Mouse (Mus musculus) telencephalon, adult 2 months (tissue): Measurements from ENCODE around the gene Cdhr4.
"Not testable (repeated sequence)": the region's sequence is repeated elsewhere in the genome, so short reads cannot be mapped to it uniquely, and the experiment has no call there.

Experiments
- DNase-seq: peaks from one replicate; pipeline ENCODE4 v3.0.0-alpha.2; 2011; ENCODE audit warnings: low read depth, low spot score

Cdhr4 gene

DNA sequence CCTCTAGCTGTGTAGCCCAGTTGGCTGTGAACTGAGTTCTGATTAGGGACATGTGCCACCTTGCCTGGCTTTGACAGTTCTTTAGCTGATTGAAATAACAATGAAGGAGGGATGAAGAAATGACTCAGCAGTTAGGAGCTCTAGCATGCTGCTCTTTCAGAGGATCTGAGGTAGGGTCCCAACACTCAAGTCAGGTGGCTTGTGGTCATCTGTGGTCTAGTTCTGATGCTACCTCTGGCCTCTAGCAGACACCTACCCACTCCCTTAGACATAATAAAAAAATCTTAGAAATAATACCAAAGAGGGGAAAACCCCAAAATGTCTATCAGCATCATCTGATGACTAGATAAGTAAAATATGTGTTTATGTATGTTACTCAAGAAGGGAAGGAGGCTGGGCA, 18.1 kb downstream of the Cdhr4 start:
- no peak for DNase-seq

DNA sequence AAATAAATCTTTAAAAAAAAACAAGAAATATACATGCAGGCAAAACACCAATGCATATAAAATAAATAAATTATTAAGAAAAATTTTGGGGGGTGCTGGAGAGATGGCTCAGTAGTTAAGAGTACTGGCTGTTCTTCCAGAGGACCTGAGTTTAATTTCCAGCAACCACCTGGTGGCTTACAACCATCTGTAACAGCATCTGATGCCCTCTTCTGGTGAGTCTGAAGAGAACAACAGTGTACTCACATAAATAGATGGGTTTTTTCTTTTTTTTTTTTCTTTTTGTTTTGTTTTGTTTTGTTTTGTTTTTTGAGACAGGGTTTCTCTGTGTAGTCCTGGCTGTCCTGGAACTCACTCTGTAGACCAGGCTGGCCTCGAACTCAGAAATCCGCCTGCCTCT, 21.3 kb downstream of the Cdhr4 start:
- DNase-seq, result not testable (repeated sequence)

DNA sequence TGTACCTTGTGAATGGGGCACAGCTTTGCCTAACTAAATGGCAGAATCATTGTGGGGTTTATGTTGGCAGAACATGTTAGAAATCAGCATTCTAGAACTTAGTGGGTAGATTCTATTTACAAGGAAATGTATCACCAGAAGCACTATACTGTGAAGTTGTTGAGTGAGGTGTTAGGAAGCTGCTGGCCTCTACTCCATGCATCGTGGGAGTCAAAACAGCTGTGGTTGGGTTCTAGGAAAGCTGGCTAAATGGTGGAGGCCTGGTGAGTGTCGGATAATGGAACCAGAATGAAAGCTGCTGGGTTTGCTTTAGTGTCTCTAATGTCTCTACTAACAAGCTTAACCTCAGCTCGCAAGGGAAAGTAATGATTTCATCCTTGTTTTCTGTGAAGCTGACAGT, 24.8 kb downstream of the Cdhr4 start:
- peak; percentile 79 for DNase-seq

DNA sequence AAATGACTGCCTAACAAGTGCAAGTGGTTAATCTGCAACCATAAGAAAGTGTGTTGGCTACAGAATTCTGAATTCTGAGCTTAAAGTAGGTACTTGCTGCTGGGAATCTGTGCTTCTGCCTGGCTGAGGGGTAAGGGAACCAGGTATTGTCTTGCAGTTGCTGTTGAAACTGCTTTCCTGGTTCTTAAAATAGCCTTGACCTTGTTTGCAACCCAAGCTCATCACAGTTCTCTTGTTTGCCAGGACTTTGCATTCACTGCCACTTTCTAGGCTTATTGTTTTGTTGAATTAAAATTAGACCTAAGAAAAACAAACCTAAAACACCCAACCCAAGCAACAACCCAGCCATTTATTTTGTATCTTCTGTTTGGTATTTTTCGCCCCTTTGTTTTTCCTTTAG, 28.4 kb downstream of the Cdhr4 start:
- no peak for DNase-seq

DNA sequence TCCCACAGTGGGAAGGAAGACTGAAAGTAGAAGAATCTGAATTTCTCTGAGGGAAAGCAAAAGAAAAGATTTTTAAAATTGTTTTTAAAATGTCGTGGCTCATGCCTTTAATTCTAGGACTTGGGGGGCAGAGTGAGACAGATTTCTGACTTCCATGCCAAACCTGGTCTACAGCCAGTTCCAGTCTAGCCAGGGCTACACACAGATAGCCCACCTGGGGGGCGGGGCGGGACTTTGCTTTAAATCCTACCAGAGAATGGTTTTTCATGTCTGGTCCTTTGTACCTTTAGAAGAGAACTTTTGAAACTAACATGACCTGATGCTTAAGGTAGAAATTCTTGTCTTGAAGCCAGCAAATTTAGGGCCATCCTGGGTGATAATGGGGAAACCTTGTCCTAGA, 30.9 kb downstream of the Cdhr4 start:
- no peak for DNase-seq

DNA sequence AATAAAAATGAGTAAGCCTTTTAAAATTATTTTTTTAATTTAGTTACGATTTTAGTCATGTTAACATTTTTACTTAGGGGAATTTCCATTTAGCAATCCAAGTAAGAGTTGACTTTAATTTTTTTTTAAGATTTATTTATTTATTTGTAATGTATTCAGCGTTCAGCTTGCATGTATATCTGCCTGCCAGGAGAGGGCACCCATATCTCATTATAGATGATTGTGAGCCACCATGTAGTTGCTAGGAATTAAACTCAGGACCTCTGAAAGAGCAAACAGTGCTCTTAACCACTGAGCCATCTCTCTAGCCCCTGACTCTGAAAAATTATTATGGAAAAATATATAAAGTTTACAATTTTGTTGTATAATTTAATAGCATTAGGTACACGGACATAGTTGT, 34.3 kb downstream of the Cdhr4 start:
- DNase-seq, result no peak

DNA sequence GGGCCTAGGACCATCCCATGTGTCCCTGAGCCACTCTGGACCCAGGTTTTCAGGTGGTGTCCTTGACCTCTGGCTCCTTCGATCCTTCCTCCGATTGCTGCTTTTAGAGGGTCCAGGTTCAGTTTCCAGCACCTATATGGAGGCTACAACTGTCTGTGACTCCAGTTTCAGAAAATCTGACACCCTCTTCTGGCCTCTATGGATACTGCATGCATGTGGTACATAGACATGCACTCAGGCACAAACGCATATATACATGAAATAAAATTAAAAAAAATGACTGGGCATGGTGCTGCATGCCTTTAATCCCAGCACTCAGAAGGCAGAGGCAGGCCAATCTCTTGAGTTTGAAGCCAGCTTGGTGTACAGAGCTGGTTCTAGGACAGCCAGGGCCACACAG, 35.6 kb downstream of the Cdhr4 start:
- no peak for DNase-seq

DNA sequence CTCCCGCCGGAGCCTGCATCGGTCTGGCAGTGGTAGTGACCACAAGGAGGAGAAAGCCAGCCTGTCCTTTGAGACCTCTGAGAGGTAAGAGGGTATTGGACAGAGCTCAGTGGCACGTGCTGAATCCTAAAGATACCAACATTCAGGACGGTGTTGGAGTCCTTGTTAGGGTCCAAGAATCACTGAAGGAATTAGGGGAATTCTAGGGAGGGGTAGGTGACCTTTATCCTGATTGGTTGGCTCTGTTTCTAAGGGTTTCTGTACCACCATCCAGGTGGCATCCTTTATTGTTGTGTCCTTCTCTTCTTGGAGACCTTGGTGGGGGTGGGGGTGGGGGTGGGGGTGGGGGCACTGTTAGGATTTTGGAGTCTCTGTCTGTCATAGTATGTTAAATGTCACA, 39.8 kb downstream of the Cdhr4 start:
- no peak for DNase-seq

DNA sequence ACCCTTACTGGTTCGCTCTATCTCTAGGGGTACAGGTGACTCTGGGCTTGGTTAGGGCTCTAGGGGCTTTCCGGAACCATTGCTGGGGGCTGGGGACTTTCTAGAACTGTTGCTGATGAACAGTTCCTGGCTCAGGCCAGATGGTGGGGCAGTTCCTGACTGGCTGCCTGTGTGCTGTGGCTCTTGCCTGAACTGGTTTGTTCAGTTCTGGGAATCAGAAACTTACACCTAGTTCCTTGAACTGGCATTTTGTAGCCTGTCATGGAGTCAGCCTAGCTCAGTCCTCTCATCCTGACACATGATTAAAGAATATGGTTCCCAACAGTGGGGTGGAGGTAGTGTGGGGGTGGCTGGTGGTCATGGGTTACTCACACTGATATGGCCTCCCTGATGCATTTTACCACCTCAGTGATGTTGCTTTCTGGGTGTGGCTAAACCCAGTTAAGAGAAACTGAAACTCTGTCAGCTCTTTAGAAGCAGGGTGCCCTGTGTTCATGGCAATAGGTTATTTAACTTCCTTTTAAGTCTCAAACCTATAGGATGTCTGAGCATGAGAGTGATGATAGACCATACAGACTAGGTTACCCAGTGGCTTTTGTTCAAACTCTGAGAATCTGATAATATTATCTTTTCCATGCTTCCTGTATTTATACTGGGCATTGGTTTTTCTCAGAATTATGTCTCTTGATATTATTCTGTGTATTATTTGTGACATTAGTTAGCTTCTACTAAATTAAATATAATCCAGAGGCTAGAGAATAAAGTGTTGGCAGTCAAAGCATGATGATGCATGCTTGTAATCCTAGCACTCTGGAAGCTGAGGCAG, 43.2 kb downstream of the Cdhr4 start:
- DNase-seq, result no peak

DNA sequence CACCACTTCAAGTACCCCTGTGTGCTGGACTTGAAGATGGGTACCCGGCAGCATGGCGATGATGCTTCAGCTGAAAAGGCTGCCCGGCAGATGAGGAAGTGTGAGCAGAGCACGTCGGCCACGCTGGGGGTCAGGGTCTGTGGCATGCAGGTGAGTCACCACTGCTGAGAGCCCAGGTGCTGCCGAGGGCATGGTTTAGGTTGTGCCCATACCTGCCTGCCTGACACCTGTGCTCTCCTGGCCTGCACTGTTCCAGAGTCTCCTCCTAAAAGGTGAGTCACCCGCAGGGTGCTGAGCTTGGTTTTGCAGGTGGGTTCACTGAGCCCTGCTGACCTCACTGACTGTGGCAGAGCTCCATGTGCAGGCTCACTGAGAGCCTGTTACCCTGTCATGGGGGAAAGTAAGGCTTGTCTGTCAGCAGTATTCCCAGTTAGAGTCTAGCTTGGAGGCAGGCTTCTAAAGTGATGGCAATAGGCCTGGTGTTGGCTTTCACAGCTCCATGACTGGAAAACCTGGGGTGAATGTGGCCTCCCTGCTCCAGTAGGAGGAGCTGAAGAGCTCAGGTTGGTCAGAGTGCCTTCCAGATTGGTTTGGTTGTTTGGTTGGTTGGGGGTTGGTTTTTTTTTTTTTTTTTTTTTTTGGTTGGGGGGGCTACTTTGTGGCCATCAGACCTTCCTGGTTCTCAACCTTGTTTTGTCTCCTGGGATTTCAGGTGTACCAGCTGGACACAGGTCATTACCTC, 52.6 kb downstream of the Cdhr4 start:
- DNase-seq, result no peak

DNA sequence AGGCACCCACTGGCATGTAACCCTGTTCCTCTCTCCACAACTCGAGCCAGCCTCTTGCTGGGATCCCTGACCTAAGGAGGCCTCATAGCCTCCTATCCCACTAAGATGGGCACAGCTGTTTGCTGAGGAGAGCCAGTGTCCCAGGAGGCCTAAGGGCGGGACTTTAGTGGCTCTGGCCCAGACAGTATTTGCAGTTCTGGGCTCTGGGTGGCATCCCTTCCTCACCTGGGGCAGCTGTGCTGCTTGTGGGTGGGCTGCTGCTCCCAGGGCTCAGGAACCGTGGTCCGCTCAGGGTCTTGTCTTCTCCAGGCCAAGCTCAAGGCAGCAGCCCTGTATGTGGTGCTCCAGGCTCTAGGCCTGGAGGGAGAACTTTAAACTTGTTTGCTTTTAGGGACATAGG, 54.3 kb downstream of the Cdhr4 start:
- no peak for DNase-seq

DNA sequence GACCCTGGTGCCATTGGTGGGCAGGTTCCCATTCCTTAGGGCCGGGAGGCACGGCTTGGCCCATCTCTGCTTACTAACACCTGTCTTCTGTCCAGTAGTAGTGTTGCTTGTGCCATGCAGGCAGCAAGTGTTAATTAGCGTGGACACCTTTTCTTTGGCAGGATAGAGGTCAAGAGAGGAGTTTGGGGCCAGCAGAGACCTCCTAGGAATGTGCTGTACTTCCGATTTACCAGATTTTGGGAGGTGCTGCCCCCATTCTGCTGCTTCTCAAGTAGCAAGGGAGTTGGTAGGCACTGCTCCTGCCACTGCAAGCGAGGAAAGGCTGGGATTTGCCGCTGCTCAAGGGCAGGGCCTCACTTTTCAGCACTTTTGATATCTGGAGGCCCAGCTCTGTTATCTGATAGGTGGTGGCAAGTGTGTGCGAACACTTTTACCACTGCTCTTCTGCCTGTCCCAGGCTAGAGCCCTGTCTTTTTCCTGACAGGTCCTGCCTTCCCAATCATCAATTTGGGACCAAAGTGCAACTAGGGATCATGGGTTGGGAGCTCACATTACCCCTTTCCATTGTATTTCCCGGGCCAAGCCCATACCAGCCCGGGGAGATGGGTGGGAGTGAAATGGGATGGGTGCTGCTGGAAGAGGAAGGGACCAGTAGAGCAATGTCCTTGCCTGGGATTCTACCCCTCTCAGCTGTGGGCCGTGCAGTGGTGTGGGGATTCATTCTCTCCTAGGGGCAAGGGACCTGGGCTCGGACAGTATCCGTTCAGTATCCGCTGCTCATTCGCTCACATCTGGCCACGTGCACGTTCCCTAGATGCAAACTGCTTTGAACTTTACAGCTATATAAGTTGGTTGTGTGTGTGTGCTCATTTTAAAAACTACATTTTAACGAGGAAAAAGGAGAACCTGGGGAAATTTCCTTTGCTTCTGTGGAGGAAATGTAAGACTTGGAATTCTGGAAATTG, 55.6 kb downstream of the Cdhr4 start:
- DNase-seq, result no peak

DNA sequence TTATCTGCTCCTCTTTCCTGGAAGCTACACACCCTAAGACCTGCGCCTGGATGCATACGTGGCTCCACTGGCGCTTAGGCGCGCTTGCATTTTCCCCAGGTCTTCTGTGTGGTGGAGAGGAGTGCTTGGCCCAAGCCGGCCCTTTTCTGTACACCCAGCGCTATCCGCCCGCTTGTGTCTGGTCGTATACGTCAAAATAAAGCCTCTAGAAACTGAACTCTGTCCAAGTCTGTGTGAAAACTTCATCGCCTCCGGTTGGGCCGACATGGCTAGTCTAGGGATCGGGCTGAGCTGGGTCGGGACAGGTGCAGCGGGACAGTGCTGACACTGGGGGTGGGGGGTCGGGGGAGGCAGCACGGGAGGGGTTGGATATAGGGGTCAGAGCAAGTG, 56.3 kb downstream of the Cdhr4 start:
- DNase-seq, result no peak

DNA sequence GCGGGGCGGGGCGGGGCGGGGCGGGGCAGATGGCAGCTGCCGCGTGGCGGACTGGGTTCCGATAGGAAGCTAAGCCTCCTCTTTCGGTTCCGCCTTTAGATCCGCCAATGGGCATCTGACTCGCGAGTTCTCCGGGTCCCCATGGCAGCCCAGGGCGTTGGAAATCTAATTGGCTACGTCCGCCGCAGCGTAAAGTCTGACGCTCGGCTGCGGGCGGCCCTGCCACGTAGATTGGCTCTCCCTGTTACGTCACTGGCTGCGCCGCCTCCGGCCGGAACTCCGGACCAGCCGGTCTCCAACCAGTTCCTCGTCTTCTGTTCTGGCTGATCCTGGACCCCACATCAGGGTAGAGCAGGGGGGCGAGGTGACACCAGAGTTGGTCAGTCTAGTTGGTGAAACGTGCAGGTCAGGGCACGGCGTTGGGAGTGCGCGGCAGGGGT, 56.7 kb downstream of the Cdhr4 start, which contains the start of gene Gmppb:
TSS of gene Gmppb (plus strand) at position 227 of the 440 bp plus-strand sequence.
- DNase-seq, result peak; percentile 97
